Mouse (Mus musculus): ENCODE data around the gene Tubb3.

DNA sequence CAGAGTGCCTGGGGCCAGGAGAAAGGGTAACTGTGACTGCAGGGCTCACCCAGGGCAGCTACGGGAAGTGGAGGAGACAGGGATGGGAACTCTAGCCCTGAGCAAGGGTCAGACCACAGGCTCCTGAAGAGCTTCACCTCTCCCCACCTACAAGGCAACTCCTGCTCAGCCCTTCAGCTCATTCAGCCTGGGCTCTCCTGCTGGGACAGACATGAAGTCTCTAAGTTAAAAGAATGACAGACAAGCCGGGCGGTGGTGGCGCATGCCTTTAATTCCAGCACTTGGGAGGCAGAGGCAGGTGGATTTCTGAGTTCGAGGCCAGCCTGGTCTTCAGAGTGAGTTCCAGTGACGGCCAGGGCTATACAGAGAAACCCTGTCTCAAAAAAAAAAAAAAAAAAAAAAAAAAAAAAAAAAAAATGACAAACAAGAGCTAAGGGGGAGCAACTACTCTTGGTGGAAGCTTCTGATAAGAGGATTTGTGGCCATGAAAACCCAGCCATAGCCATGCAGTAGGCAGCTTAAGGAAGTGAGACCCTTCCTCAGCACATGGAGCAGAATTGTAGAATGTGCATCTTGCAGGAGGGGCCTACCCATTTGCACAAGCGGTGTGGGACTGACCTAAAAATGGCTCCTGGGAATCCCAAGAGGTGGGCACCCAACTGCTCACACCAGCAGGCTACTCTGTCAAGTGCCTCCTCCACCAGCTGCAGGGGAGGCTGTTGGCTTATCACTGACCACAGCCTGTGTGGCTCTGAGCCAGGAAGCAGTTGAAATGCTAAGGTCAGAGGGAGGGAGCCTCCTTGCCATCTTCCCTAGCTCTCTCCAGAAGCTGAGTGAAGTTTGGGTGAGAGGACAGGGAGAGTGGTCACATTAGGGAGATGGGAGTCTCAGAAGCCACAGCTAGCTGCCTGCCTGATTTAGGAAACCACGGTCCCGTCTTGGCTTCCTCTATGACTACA, 2.4 kb upstream of the Tubb3 start:
- no peak for TF ChIP-seq CTCF (IDR thresholded peaks at IDR 0.05; ENCODE audit: borderline replicate concordance, insufficient read depth, low read depth, low read length)
- TF ChIP-seq POLR2A (IDR thresholded peaks at IDR 0.05; ENCODE audit: borderline replicate concordance, insufficient read depth, low read length), result no peak
